Mouse (Mus musculus): ENCODE data around the gene Gadd45gip1. TPM values are rescaled to one million over a fixed set of nuclear protein-coding genes. Genes with fewer than 3 reads are reported as not detected.

The Gadd45gip1 gene
- polyA plus RNA-seq, 1 experiment from 2014 or later = 52.1 TPM

DNA sequence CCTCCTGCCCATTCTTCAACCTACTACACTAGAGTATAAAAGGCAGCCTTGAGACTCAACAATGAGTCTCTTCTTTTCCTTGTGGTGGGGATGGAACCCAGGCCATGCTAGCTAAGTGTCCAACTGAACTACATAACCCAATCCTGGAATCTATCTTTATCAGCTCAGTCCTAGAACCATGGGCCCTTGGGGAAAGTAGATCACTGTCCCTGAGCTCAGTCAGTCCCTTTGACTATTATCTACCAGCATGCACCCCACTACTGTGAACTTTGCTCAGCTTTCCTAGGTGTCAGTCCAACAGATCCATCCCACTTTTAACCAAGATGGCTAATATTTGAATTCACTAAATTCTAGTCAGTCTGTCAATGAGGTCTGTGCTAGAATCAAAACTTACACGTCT, 10.2 kb downstream of the Gadd45gip1 start:
- Histone ChIP-seq H3K9ac (no peak overlapping the region), H3K27me3 (replicated peaks) (no peaks in the 10 kb centered on the region), H3K9me3 (replicated peaks) (no peaks in the 10 kb centered on the region), H3K4me1 (replicated peaks) (peaks cover 34% of the 10 kb centered on the region), H3K36me3 (peaks cover 68% of the 10 kb centered on the region), H3K4me2 (no peak overlapping the region), H3K4me3 (no peak overlapping the region), H3K27ac (ENCODE audit: poor library complexity, severe bottlenecking) (no peak overlapping the region)
- WGBS = 88% methylated on average over 1 of the region's 1 CpGs
- no peak for ATAC-seq (ENCODE audit: insufficient number of reproducible peaks, low FRiP score)

DNA sequence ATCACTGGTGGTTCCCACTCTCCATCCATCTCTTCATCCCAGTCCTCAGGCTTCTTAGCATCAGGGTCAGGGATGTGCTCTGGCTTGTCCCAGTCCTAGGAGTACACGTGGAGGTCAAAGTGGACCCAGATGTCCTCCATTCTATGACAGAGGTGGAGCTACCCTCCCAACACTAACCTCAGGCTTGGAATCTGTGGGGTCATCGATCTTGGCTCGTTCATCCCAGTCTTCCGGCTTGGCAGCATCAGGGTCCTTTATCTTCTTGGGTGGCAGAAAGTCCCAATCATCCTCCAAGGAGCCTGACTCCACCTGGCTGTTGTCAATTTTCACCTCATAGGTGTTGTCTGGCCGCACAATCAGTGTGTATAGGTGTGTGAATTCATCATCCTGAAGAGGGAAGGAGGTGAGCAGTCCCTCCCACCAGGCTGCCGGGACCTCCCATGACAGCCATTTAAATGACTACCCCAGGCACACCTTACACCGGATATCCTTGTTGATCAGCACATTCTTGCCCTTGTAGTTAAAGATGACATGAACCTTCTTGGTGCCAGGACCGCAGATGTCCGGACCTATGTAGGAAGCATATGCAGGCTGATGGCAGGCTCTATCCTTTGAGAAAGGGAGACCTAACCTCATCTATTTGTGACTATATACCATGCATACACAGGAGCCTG, 13.2 kb downstream of the Gadd45gip1 start:
- H3K9me3 ChIP-seq (replicated peaks) = no peaks in the 10 kb centered on the region
- peaks cover 41% of the 10 kb centered on the region for H3K36me3 ChIP-seq
- peak overlapping the region; percentile 72 for H3K4me2 ChIP-seq
- no peak for ATAC-seq (ENCODE audit: insufficient number of reproducible peaks, low FRiP score)
- peaks cover 31% of the 10 kb centered on the region for H3K4me1 ChIP-seq (replicated peaks)
- H3K27ac ChIP-seq (ENCODE audit: poor library complexity, severe bottlenecking) = peak overlapping the region; percentile 13; the same call in 1 of the 2 replicates
- no peaks in the 10 kb centered on the region for H3K27me3 ChIP-seq (replicated peaks)
- WGBS = 83% methylated on average over 9 of the region's 9 CpGs
- H3K4me3 ChIP-seq = peak overlapping the region; percentile 91
- H3K9ac ChIP-seq = peak overlapping the region; percentile 96

GRCm38 (mm10) chr8:84845355-84846093, 14.2 kb downstream of the Gadd45gip1 start:
- Histone ChIP-seq H3K4me1 (replicated peaks) (peaks cover 28% of the 10 kb centered on the region), H3K27me3 (replicated peaks) (no peaks in the 10 kb centered on the region), H3K9me3 (replicated peaks) (no peaks in the 10 kb centered on the region), H3K9ac (peak overlapping the region; percentile 96), H3K4me2 (peak overlapping the region; percentile 72), H3K36me3 (peaks cover 41% of the 10 kb centered on the region), H3K27ac (ENCODE audit: poor library complexity, severe bottlenecking) (peak overlapping the region; percentile 81), H3K4me3 (peak overlapping the region; percentile 91)
- 13% methylated on average over 12 of the region's 12 CpGs for WGBS
- ATAC-seq (ENCODE audit: insufficient number of reproducible peaks, low FRiP score) = no peak

DNA sequence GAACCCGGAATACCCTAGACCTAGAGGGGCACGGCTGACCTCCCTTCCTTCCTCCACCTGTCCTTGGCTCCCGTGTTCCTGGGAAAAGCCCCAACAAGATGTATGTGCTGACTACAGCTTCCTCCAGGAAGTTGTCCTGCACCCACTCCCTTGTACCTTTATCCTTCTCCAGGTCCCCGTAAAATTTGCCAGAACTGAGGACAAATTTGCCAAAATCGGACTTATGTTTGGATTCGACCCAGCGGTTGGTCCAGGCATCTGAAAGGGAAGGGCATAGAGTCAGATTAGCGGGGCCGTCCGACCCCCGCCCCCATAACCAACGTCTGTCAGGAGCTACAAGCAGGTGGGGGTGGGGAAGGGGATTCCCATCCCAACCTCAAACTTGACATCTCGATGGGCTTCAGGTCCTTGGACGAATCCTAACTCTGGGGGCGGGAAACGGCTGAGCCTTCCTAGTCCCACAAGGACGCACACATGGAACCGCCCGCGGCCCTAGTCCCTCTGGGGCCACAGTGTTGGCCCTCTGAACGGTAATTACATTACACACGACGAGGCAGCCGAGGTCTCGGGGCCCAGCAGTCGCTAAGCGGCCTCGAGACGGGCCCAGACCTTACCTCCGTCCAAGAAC, 14.9 kb downstream of the Gadd45gip1 start:
- Histone ChIP-seq H3K4me3 (peak overlapping the region; percentile 91), H3K9ac (peak overlapping the region; percentile 96), H3K4me1 (replicated peaks) (peaks cover 28% of the 10 kb centered on the region), H3K9me3 (replicated peaks) (no peaks in the 10 kb centered on the region), H3K27me3 (replicated peaks) (no peaks in the 10 kb centered on the region), H3K4me2 (peak overlapping the region; percentile 72), H3K27ac (ENCODE audit: poor library complexity, severe bottlenecking) (peak overlapping the region; percentile 81), H3K36me3 (peaks cover 41% of the 10 kb centered on the region)
- 0% methylated on average over 30 of the region's 30 CpGs for WGBS
- ATAC-seq (ENCODE audit: insufficient number of reproducible peaks, low FRiP score) = peak; percentile 13

DNA sequence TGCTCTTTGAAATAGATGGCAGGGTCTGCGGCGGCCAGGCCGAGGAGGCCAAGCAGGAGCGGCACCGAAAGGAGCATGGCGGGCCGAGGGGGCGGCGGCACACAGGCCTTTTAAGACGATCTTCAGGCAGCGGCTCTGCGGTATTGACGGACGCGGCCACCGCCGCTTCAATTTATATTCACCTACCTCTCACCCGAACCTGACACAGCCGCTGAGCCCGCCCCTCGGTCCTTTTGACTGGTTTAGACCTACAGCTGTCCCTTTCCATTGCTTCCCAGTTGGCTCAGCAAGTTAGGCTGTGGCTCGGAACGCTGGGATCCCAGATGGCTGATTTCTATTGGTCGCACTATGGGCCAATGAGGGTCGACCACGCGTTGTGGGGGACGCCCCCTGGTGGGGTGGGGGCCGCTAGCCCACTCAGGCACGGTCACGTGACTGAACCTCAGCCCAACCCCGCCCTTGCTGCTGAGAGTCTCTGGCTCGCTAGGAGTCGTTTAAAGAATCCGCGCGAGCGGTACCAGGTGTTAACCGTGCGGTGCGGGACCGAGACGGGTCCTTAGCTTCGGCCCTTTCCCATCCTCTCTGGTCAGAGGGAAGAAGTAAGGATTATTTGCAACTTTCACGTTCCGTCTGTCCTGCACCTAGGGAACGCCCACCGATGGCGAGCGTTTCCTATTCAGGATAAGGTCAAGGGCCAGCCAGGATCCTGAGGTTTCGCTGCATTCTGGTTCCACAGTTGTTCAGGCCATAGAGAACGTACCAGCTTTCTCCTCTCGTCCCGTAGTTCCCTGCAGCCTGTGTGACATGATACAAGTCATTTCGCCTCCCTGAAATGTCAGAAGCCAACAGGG, 15.6 kb downstream of the Gadd45gip1 start, which contains the start of gene Calr:
Gene Calr, minus strand, starts transcription at position 213 of the 851 bp plus-strand sequence.
- ATAC-seq (ENCODE audit: insufficient number of reproducible peaks, low FRiP score) = peak; percentile 99
- Histone ChIP-seq H3K36me3 (peaks cover 34% of the 10 kb centered on the region), H3K9ac (peak within 1 kb of the TSS; percentile 96), H3K27ac (ENCODE audit: poor library complexity, severe bottlenecking) (peak within 1 kb of the TSS; percentile 91), H3K4me3 (peak within 1 kb of the TSS; percentile 91), H3K4me2 (peak within 1 kb of the TSS; percentile 87), H3K9me3 (replicated peaks) (no peaks in the 10 kb centered on the region), H3K27me3 (replicated peaks) (no peaks in the 10 kb centered on the region), H3K4me1 (replicated peaks) (peaks cover 28% of the 10 kb centered on the region)
- WGBS = under 1% methylated on average over 55 of the region's 55 CpGs

DNA sequence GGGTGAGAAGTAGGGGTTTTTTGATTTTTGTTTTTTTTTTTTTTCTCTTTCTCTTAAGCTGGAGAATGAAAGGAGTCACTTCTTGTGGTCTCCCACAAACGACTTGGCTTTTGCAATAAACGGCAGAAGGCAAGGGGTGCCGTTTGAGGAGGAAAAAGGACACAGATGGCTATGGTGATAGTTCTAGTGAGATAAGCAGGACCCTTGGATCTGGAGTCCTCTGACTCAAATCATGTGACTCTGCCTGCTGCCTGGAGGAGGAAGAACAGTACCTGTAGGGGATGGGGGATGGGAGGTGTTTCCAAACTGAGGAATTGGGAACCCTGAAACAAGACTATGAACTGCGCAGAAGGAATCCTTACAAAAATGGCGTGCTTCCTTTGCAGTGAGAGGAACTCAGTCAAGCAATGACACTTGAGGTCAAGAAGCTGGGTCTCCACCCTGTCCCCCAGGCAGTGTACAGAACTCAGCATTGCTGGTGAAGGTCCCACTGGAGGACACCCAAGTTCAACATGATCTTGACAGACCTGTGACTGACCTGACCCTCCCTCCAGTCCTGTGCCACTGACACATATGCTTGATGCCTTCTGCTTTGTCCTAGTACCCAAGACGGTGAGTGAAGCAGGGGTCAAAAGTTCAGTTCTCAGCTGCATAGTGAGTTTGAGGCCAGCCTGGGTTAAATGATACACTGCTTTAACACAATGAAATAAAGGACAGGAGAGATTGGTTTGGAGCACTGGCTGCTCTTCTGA, 16.5 kb downstream of the Gadd45gip1 start:
- no peak for ATAC-seq (ENCODE audit: insufficient number of reproducible peaks, low FRiP score)
- Histone ChIP-seq H3K27me3 (replicated peaks) (no peaks in the 10 kb centered on the region), H3K9ac (peak overlapping the region; percentile 79), H3K9me3 (replicated peaks) (no peaks in the 10 kb centered on the region), H3K4me2 (peak overlapping the region; percentile 87), H3K4me3 (peak overlapping the region; percentile 91), H3K27ac (ENCODE audit: poor library complexity, severe bottlenecking) (peak overlapping the region; percentile 91), H3K36me3 (peaks cover 25% of the 10 kb centered on the region), H3K4me1 (replicated peaks) (peaks cover 28% of the 10 kb centered on the region)
- WGBS = 36% methylated on average over 6 of the region's 6 CpGs

DNA sequence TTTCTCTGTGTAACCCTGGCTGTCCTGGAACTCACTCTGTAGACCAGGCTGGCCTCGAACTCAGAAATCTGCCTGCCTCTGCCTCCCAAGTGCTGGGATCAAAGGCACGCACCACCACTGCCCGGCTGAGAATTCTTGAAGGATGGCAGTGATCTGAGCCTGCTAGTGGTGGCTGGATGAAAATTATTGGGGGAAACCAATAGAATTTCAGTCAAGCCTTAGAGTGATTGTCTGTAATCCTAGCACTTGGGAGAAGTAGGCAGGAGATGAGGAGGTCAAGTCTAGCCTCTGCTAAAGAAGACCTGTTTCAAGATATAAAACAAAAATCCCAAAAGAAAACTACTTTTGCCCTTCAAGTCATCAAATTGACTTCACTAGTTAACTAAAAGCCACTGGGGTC, 25.1 kb downstream of the Gadd45gip1 start:
- ATAC-seq (ENCODE audit: insufficient number of reproducible peaks, low FRiP score) = peak; percentile 2; the same call in 1 of the 2 replicates
- H3K9ac ChIP-seq = no peak overlapping the region
- H3K27ac ChIP-seq (ENCODE audit: poor library complexity, severe bottlenecking) = no peak overlapping the region
- 89% methylated on average over 3 of the region's 3 CpGs for WGBS
- no peaks in the 10 kb centered on the region for H3K27me3 ChIP-seq (replicated peaks)
- peak overlapping the region; percentile 94; the same call in 1 of the 2 replicates for H3K4me2 ChIP-seq
- H3K9me3 ChIP-seq (replicated peaks) = no peaks in the 10 kb centered on the region
- H3K4me1 ChIP-seq (replicated peaks) = peaks cover 12% of the 10 kb centered on the region
- H3K4me3 ChIP-seq = peak overlapping the region; percentile 94; the same call in 1 of the 2 replicates
- peaks cover 25% of the 10 kb centered on the region for H3K36me3 ChIP-seq

DNA sequence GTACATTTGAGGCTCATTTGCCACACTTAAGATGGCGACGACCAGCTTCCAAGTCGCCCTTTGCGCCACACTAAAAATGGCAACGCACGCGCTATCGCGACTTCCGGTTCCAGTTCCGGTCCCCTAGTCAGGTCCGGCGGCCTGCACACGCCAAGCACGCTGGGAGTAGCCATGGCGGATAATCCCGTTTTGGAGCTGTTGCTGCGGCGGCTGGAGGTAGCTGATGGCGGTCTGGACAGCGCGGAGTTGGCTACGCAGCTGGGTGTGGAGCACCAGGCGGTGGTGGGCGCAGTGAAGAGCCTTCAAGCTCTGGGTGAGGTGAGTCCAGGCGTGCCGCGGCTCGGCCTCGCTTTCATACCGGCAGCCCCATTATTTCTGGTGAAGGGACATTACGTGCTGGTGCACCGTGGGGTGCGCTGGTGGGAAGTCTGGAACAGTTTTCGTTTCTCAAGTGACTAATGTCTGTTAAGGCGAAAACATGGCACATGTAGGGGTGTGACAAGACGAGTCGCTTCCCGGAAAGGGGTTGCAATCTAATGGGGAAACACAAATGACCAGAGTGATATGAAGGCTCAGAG, 25.6 kb downstream of the Gadd45gip1 start, which contains the start of gene Farsa:
Gene Farsa, plus strand, starts transcription at position 126 of the 578 bp plus-strand sequence.
- no peaks in the 10 kb centered on the region for H3K9me3 ChIP-seq (replicated peaks)
- H3K36me3 ChIP-seq = peaks cover 30% of the 10 kb centered on the region
- H3K9ac ChIP-seq = peak within 1 kb of the TSS; percentile 94
- peaks cover 12% of the 10 kb centered on the region for H3K4me1 ChIP-seq (replicated peaks)
- peak; percentile 89 for ATAC-seq (ENCODE audit: insufficient number of reproducible peaks, low FRiP score)
- WGBS = under 1% methylated on average over 39 of the region's 39 CpGs
- no peaks in the 10 kb centered on the region for H3K27me3 ChIP-seq (replicated peaks)
- H3K27ac ChIP-seq (ENCODE audit: poor library complexity, severe bottlenecking) = peak within 1 kb of the TSS; percentile 76
- peak within 1 kb of the TSS; percentile 94 for H3K4me2 ChIP-seq
- H3K4me3 ChIP-seq = peak within 1 kb of the TSS; percentile 94

DNA sequence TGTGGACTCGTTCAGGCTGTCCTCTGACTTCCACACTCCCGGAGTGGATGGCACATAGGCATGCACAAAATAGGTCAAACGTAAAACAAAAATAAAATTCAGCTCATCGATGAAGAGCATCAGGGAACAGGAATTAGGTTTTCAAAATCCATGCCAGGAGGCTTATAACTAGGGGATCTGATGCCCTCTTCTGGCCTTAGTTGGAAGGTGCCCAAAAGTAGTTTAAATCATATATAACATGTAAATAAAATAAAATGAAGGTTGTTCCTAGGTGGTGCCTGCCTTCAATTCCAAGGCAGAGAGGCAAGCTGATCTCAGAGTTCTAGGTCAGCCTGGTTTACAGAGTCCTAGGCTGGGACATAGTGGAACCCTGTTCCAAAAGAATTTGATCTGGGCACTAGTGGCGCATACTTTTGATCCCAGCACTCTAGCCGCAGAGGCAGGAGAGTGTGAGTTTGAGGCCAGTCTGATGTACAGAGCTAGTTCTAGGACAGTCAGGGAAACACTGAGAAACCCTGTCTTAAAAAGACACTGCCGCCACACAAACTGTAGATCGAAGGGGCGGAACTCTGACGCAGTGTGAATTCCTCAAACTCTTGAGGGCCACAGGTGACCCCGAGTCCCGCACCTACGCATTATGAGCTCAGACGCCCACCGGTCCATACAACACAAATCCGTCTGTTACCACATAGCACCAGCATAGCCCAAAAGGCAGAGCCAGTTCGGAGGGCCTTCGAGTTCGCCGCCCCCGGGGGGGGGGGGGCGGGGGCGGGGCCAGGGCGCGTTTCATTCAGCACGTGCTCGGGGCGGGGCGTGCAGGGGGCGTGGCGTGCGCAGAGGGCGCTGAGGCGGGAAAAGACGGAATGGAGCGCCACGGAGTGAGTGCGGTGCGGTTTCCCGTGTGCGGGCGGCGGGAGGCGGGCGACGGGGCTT, 40.3 kb downstream of the Gadd45gip1 start, which contains the start of gene Syce2:
Gene Syce2, plus strand, starts transcription at position 736 of the 933 bp plus-strand sequence.
- Histone ChIP-seq H3K9me3 (replicated peaks) (no peaks in the 10 kb centered on the region), H3K27me3 (replicated peaks) (peaks cover 4% of the 10 kb centered on the region; the same call in 1 of the 2 replicates), H3K4me1 (replicated peaks) (peaks cover 15% of the 10 kb centered on the region), H3K27ac (ENCODE audit: poor library complexity, severe bottlenecking) (no peak within 1 kb of the TSS), H3K4me3 (peak within 1 kb of the TSS; percentile 52), H3K36me3 (peaks cover 35% of the 10 kb centered on the region), H3K4me2 (peak within 1 kb of the TSS; percentile 95), H3K9ac (peak within 1 kb of the TSS; percentile 70)
- ATAC-seq (ENCODE audit: insufficient number of reproducible peaks, low FRiP score) = peak; percentile 80
- WGBS = 12% methylated on average over 45 of the region's 46 CpGs

Measured in heart, embryonic 12.5 days (tissue).